Mouse (Mus musculus) embryonic facial prominence, embryonic 12.5 days (tissue): ENCODE results near the gene Tmem107. TPM values are rescaled to one million over a fixed set of nuclear protein-coding genes. Genes with fewer than 3 reads are reported as not detected.
A peak's percentile ranks its signal among the peaks of the same experiment; 100 is the strongest.

Source experiments
- ATAC-seq: fragments of 200-750 bp; cut with Nextera tagmentation; 2 replicates; pipeline ENCODE4 v1.8.0; 2017; ENCODE audit not compliant: insufficient number of reproducible peaks, insufficient read depth, low FRiP score, low TSS enrichment
- H3K27ac ChIP-seq: fragments of 300-500 bp; sonication (generic); 2 replicates; pipeline ENCODE4 v1.5.1; 2016; ENCODE audit warnings: mild to moderate bottlenecking
- H3K27me3 ChIP-seq: fragments of 300-500 bp; sonication (generic); 2 replicates; pipeline ENCODE4 v1.6.1; 2016; ENCODE audit warnings: mild to moderate bottlenecking, moderate library complexity
- H3K36me3 ChIP-seq: fragments of 300-500 bp; sonication (generic); 2 replicates; pipeline ENCODE4 v1.6.1; 2016; ENCODE audit warnings: mild to moderate bottlenecking
- H3K4me1 ChIP-seq: fragments of 300-500 bp; sonication (generic); 2 replicates; pipeline ENCODE4 v1.6.1; 2016
- H3K4me2 ChIP-seq: fragments of 300-500 bp; sonication (generic); replicated peaks from 2 replicates; pipeline ENCODE4 v1.6.1; 2016; ENCODE audit warnings: mild to moderate bottlenecking, moderate library complexity
- H3K4me3 ChIP-seq: fragments of 300-500 bp; sonication (generic); 2 replicates; pipeline ENCODE4 v1.5.1; 2016; ENCODE audit warnings: mild to moderate bottlenecking
- H3K9ac ChIP-seq: fragments of 300-500 bp; sonication (generic); 2 replicates; pipeline ENCODE4 v1.6.1; 2016; ENCODE audit warnings: mild to moderate bottlenecking, moderate library complexity
- H3K9me3 ChIP-seq: fragments of 300-500 bp; sonication (generic); 2 replicates; pipeline ENCODE4 v1.6.1; 2016; ENCODE audit warnings: mild to moderate bottlenecking, moderate library complexity
- WGBS: fragments of 180-500 bp; shearing (Covaris S2); methylation state at CpG from one replicate; pipeline ENCODE4 v1.1.7; 2016; 5-methylcytosine and 5-hydroxymethylcytosine counted together
- polyA plus RNA-seq: library from polyadenylated mRNA; unstranded; fragments of >200 nt; fragmentation: Nextera tagmentation; extraction: Ambion mirVana; gene quantifications from 2 replicates; pipeline ENCODE4 v1.2.1, GENCODE M21; 2016

The Tmem107 gene
- polyA plus RNA-seq, 1 experiment from 2014 or later: 36.8 TPM

DNA sequence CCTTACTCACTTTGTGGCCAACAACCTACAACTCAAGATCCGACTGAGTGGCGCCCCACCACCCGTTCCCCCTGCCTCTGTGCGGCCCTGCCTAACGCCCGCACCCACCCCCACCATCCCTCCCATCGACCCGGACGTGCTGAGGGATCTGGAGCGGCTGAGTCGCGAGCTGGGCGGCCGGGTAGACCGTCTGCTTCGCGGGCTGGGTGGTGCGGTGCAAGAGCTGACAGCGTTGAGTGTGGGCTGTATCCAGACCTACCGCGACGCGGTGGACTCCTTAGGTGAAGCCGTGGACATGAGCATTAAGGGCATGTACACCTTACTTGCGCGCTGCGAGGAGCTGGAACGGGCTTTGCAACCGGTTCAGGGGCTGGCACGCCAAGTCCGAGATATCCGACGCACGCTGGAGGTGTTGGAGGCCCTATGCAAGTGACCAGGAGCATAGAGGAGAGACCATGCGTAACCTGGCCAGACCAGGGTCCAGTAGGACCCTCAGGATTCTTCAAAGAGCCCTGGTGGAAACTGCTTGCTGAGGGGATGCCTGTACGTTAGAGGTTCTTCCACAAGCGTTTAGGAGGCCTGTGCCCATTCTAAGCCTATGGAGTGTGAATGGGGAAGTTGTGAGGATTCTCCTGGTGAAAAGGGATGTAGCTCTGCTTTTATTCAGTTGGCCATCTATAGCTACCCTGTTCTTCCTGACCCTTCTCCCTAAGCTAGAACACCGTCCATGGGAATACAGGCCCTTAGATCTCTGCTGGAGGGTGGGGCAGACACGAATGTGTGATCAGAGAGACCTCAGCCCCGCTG, 10.0 kb upstream of the Tmem107 start:
- no peaks in the 10 kb centered on the region for H3K9me3 ChIP-seq
- H3K4me3 ChIP-seq: peak overlapping the region; percentile 87
- H3K4me1 ChIP-seq: peaks cover 23% of the 10 kb centered on the region
- H3K27me3 ChIP-seq: no peaks in the 10 kb centered on the region
- WGBS: under 1% methylated on average over 40 of the region's 40 CpGs
- H3K9ac ChIP-seq: peak overlapping the region; percentile 64
- peak overlapping the region; percentile 96 for H3K4me2 ChIP-seq
- H3K36me3 ChIP-seq: no peaks in the 10 kb centered on the region
- peak overlapping the region; percentile 83 for H3K27ac ChIP-seq
- no peak for ATAC-seq

- Histone ChIP-seq H3K27ac (no peak overlapping the region), H3K36me3 (no peaks in the 10 kb centered on the region), H3K4me1 (peaks cover 29% of the 10 kb centered on the region), H3K4me2 (peak overlapping the region; percentile 96), H3K4me3 (peak overlapping the region; percentile 87), H3K27me3 (no peaks in the 10 kb centered on the region), H3K9ac (peak overlapping the region; percentile 64), H3K9me3 (no peaks in the 10 kb centered on the region)
- WGBS: 11% methylated on average over 17 of the region's 17 CpGs
- no peak for ATAC-seq
These were observed 9.2 kb upstream of the Tmem107 start for GRCm38 (mm10) chr11:69061255-69061912.

- H3K36me3 ChIP-seq: no peaks in the 10 kb centered on the region
- under 1% methylated on average over 17 of the region's 17 CpGs for WGBS
- H3K27ac ChIP-seq: no peak overlapping the region
- peak overlapping the region; percentile 80 for H3K4me3 ChIP-seq
- no peaks in the 10 kb centered on the region for H3K27me3 ChIP-seq
- H3K9me3 ChIP-seq: no peaks in the 10 kb centered on the region
- ATAC-seq: no peak
- peaks cover 33% of the 10 kb centered on the region for H3K4me1 ChIP-seq
- H3K4me2 ChIP-seq: peak overlapping the region; percentile 56
- no peak overlapping the region for H3K9ac ChIP-seq
These were observed 8.3 kb upstream of the Tmem107 start for GRCm38 (mm10) chr11:69062194-69062760.

GRCm38 (mm10) chr11:69062761-69063224, 7.8 kb upstream of the Tmem107 start:
- Histone ChIP-seq H3K4me3 (peak overlapping the region; percentile 80), H3K27me3 (no peaks in the 10 kb centered on the region), H3K27ac (peak overlapping the region; percentile 72; the same call in 1 of the 2 replicates), H3K9me3 (no peaks in the 10 kb centered on the region), H3K9ac (no peak overlapping the region), H3K4me1 (peaks cover 33% of the 10 kb centered on the region), H3K36me3 (no peaks in the 10 kb centered on the region), H3K4me2 (peak overlapping the region; percentile 56)
- under 1% methylated on average over 19 of the region's 19 CpGs for WGBS
- no peak for ATAC-seq

- peak overlapping the region; percentile 56 for H3K4me2 ChIP-seq
- peak overlapping the region; percentile 80 for H3K4me3 ChIP-seq
- H3K4me1 ChIP-seq: peaks cover 29% of the 10 kb centered on the region
- no peaks in the 10 kb centered on the region for H3K27me3 ChIP-seq
- H3K27ac ChIP-seq: peak overlapping the region; percentile 85
- WGBS: under 1% methylated on average over 31 of the region's 31 CpGs
- H3K9me3 ChIP-seq: no peaks in the 10 kb centered on the region
- peak overlapping the region; percentile 65 for H3K9ac ChIP-seq
- H3K36me3 ChIP-seq: no peaks in the 10 kb centered on the region
- ATAC-seq: no peak
These were observed 7.0 kb upstream of the Tmem107 start for GRCm38 (mm10) chr11:69063413-69064201.

DNA sequence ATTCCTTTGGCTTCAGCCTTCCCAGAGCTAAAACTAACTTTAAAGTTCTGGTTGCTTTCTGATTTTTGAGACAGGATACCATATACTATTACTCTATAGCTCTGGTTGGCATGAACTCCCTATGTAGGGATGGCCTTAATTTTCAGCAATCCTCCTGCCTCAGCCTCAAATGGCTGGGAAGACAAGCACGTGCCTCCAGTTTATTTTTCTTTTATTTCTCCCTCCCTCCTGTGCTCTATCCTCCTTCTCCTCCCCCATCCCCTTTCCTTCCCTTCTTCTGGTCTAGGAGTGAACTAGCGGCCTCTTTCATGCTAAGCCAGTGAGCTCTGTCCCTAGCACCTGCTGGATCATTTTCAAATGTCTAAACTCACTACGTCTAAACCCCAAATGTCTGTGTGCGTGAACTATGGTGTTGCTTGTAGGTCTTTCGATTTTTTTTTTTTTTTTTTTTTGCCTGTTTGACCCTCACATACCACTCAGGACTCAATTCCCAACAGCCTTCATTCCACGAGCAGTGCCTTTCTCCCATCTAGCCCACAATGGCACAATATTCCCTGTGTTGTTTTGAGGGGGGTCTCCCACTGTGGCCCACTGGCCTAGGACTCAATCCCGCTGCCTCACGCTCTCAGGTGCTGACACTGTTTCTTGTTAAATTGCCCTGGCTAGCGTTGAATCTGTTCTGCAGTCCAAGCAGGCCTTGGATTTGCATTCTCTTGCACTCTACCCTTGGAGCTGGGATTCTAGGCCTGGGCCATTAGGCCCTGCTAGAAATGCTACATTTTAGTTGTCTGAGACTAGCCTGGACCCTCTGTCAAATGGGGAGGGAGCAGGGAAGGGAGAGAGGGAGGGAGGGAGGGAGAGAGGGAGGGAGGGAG, 6.1 kb upstream of the Tmem107 start:
- peak overlapping the region; percentile 56 for H3K4me2 ChIP-seq
- peak overlapping the region; percentile 85; the same call in 1 of the 2 replicates for H3K27ac ChIP-seq
- no peak for ATAC-seq
- H3K4me1 ChIP-seq: peaks cover 27% of the 10 kb centered on the region
- peak overlapping the region; percentile 80 for H3K4me3 ChIP-seq
- WGBS: 42% methylated on average over 9 of the region's 9 CpGs
- peak overlapping the region; percentile 65 for H3K9ac ChIP-seq
- no peaks in the 10 kb centered on the region for H3K27me3 ChIP-seq
- H3K36me3 ChIP-seq: no peaks in the 10 kb centered on the region
- H3K9me3 ChIP-seq: no peaks in the 10 kb centered on the region

DNA sequence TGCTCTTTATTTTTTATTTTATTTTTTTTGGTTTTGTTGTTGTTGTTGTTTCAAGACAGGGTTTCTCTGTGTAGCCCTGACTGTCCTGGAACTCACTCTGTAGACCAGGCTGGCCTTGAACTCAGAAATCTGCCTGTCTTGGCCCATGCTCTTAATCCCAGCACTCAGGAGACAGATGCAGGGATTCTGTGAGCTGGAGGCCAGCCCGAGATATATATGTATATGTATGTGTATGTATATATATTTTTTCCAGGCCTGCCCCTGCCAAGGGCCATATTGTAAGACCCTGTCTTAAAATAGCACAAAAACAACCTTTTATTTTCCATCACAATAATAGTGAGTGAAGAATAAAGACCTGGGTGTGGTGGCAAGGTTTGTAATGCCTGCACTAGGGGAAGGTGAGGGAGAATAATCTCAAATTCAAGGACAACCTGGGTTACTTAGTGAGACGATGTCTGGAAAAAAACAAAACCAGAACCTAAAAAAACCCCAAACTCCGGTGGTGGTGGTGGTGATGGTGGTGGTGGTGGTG, 5.1 kb upstream of the Tmem107 start:
- ATAC-seq: no peak
- Histone ChIP-seq H3K27me3 (no peaks in the 10 kb centered on the region), H3K9ac (no peak overlapping the region), H3K27ac (no peak overlapping the region), H3K4me2 (peak overlapping the region; percentile 94), H3K4me3 (0 out of 2 replicates have a peak overlapping the region, but pooled peaks have one; percentile 45), H3K4me1 (peaks cover 29% of the 10 kb centered on the region), H3K9me3 (no peaks in the 10 kb centered on the region), H3K36me3 (no peaks in the 10 kb centered on the region)
- WGBS: 52% methylated on average over 3 of the region's 3 CpGs

DNA sequence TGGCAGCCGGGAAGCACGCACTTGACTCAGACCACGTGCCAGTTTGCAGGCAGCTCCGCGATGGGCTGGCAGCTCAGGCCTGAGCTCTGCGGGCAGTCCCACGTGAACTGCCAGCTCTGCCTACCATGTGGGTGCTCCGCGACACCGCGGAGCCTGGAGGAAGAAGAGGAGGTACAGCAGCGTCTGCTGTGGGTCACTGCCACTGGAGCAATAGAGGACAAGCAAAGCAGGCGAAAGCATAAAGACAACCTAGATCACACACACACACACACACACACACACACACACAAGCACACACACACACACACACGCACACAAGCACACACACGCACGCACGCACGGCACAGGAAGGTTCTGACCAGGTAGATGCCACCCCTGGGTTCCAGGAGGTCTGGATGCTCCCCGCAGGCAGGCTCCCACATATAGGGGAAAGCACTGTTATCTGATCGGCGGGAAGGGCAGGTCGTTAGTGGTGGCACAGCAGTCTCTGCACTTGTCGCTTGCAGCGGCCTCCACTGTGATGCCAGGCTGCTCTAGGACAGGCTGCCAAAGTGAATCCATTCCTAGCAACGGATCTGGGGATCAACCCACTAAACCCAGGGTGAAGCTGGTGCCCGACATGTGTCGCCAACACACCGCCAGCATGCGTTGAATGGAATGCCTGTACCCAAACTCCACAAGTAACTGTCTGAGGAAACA, 4.3 kb upstream of the Tmem107 start:
- Histone ChIP-seq H3K9ac (peak overlapping the region; percentile 44), H3K36me3 (no peaks in the 10 kb centered on the region), H3K27me3 (no peaks in the 10 kb centered on the region), H3K4me2 (peak overlapping the region; percentile 94), H3K4me1 (peaks cover 23% of the 10 kb centered on the region), H3K9me3 (no peaks in the 10 kb centered on the region), H3K27ac (no peak overlapping the region), H3K4me3 (peak overlapping the region; percentile 45)
- ATAC-seq: no peak
- 2% methylated on average over 29 of the region's 29 CpGs for WGBS

DNA sequence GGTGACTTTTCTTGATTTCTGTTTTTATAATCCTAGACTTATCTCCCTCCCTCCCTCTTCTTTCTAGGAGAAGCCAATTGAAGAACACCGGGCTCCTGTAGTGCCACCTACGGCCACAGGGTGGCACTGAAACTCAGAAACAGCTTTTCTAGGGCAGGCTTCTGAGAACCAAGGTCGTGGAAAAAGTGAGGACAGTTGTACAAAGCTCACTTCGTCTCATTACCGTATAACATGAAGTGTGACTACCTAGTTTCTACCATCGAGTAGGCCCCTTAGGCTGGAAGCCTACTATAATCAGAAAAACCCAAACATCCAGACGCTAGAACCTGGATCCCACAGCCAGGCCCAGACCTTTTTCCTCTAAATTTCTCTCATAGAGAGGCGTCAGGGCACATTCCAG, 3.6 kb upstream of the Tmem107 start:
- WGBS: 9% methylated on average over 8 of the region's 8 CpGs
- Histone ChIP-seq H3K9ac (peak overlapping the region; percentile 44; the same call in 1 of the 2 replicates), H3K36me3 (no peaks in the 10 kb centered on the region), H3K4me2 (peak overlapping the region; percentile 94), H3K27ac (no peak overlapping the region), H3K4me3 (peak overlapping the region; percentile 45), H3K4me1 (peaks cover 24% of the 10 kb centered on the region), H3K27me3 (no peaks in the 10 kb centered on the region), H3K9me3 (no peaks in the 10 kb centered on the region)
- ATAC-seq: no peak

- H3K9ac ChIP-seq: no peak overlapping the region
- no peak overlapping the region for H3K4me2 ChIP-seq
- no peaks in the 10 kb centered on the region for H3K27me3 ChIP-seq
- no peak for ATAC-seq
- H3K4me3 ChIP-seq: no peak overlapping the region
- peaks cover 30% of the 10 kb centered on the region for H3K4me1 ChIP-seq
- H3K9me3 ChIP-seq: no peaks in the 10 kb centered on the region
- no peak overlapping the region for H3K27ac ChIP-seq
- 63% methylated on average over 6 of the region's 6 CpGs for WGBS
- H3K36me3 ChIP-seq: no peaks in the 10 kb centered on the region
These were observed 3.0 kb upstream of the Tmem107 start for GRCm38 (mm10) chr11:69067601-69068000.
